Mouse (Mus musculus): ENCODE data around the gene Prph2.

- TF ChIP-seq CTCF (IDR thresholded peaks at IDR 0.05): no peak
- TF ChIP-seq POLR2A (IDR thresholded peaks at IDR 0.05; ENCODE audit: insufficient read depth, low read depth, low read length): no peak
- TF ChIP-seq EP300 (IDR thresholded peaks at IDR 0.05; ENCODE audit: insufficient read depth, low read depth, low read length): 0 out of 2 replicates have a peak, but pooled peaks have one; percentile 45
Observed at GRCm38 (mm10) chr17:46960216-46960615, 50.0 kb downstream of the Prph2 start.

All from heart, adult 2 months (tissue).